In the genomic region with DNA sequence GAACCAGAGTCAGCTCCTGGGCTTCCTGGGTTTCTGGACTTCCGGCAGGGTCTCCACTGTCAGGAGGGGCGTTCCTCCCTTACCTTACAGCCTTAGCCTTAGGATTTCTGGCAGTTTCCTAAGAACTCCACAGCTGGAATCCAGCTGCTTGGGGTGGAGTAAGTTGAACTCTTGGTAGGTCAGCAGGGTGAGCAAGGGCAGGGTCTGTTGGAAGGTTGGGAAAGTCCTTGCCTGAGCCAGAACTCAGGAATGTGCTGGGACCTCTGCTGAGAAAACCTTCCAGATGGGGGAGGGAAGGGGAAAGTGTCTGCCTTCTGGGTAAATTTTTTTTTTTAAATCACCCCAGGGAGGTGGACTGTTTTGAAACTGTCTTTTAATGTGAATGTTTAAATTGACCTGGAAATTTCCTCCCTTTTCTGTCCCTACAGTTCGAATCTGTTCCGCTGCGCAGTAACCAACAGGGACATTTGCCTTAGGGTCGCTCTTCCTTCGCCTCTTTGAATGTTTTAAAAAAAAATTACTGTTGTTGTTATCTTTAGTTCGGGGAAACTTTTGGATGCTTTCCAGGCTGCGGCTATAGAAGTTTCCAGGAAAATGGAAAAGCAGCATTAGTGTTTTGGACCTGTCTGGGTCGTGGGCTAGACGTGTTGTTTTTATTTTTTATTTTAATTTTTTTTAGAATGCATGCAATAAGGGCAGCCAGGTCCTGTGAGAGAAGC, we compare ENCODE assay signal across 9 mouse cellular contexts. TPM values are rescaled to one million over a fixed set of nuclear protein-coding genes. Genes with fewer than 3 reads are reported as not detected.
A peak's percentile ranks its signal among the peaks of the same experiment; 100 is the strongest.
DNase-seq lines count a peak whose midpoint lies in the region; ATAC-seq and TF ChIP-seq lines count a peak whose summit lies in the region.
"Had no signal": no experiment of that assay in that cellular context is flagged by ENCODE, and none has a peak within 500 bp of the region (broad histone marks: within the 10 kb centered on the region; RNA-seq: fewer than 3 reads in every experiment).

No protein-coding gene starts in this region.

- H3K27ac ChIP-seq in hindbrain, embryonic 10.5 days: peak overlapping the region; percentile 94
- no peak overlapping the region for H3K27ac ChIP-seq in hindbrain, postnatal 0 days
- peak overlapping the region; percentile 13; the same call in 1 of the 2 replicates for H3K27ac ChIP-seq in hindbrain, embryonic 16.5 days (ENCODE audit: low read depth, low read length)

- no peak overlapping the region for H3K4me3 ChIP-seq in hindbrain, embryonic 10.5 days
- H3K4me3 ChIP-seq in hindbrain, postnatal 0 days (ENCODE audit: low read length): no peak overlapping the region
- no peak overlapping the region for H3K4me3 ChIP-seq in hindbrain, embryonic 16.5 days (ENCODE audit: low read length)

- no peaks in the 10 kb centered on the region for H3K36me3 ChIP-seq in hindbrain, embryonic 10.5 days
- H3K36me3 ChIP-seq in hindbrain, postnatal 0 days (ENCODE audit: insufficient read depth, low read length): no peaks in the 10 kb centered on the region
- no peaks in the 10 kb centered on the region for H3K36me3 ChIP-seq in hindbrain, embryonic 16.5 days (ENCODE audit: control insufficient read depth, insufficient read depth, low read length)

- no peak overlapping the region for H3K4me2 ChIP-seq in hindbrain, postnatal 0 days (ENCODE audit: low read depth, low read length)
- no peak overlapping the region for H3K4me2 ChIP-seq in hindbrain, embryonic 16.5 days (ENCODE audit: low read length)

- 68% methylated on average over 11 of the region's 11 CpGs for WGBS in hindbrain, embryonic 10.5 days
- 46% methylated on average over 11 of the region's 11 CpGs for WGBS in hindbrain, postnatal 0 days
- 52% methylated on average over 11 of the region's 11 CpGs for WGBS in hindbrain, embryonic 16.5 days

- no peak for TF ChIP-seq CTCF in hindbrain, postnatal 0 days (IDR thresholded peaks at IDR 0.05; ENCODE audit: low read depth)

- no peaks in the 10 kb centered on the region for H3K9me3 ChIP-seq in hindbrain, embryonic 10.5 days
- no peaks in the 10 kb centered on the region for H3K9me3 ChIP-seq in hindbrain, postnatal 0 days (ENCODE audit: low read length)
- H3K9me3 ChIP-seq in hindbrain, embryonic 16.5 days (ENCODE audit: control insufficient read depth, low read length): no peaks in the 10 kb centered on the region

- H3K27me3 ChIP-seq in hindbrain, embryonic 10.5 days (ENCODE audit: insufficient read depth, poor library complexity, severe bottlenecking): no peaks in the 10 kb centered on the region
- H3K27me3 ChIP-seq in hindbrain, postnatal 0 days (ENCODE audit: insufficient read depth, low read length): no peaks in the 10 kb centered on the region
- no peaks in the 10 kb centered on the region for H3K27me3 ChIP-seq in hindbrain, embryonic 16.5 days (replicated peaks; ENCODE audit: control insufficient read depth, insufficient read depth, low read length)
- H3K27me3 ChIP-seq: Patski had no signal

- no peak overlapping the region for H3K9ac ChIP-seq in hindbrain, postnatal 0 days (replicated peaks; ENCODE audit: low read length)
- no peak overlapping the region for H3K9ac ChIP-seq in hindbrain, embryonic 16.5 days (ENCODE audit: low read depth, low read length)

- DNase-seq in hindbrain, embryonic 10.5 days (ENCODE audit: low spot score): peak; percentile 47
- no peak for DNase-seq in hindbrain, postnatal 0 days (ENCODE audit: low spot score)
- DNase-seq in fibroblast of lung, adult 2 months (ENCODE audit: low read depth): peak; percentile 88
- peak; percentile 73 for DNase-seq in lung, postnatal 36 days
- DNase-seq in spleen, adult 18-20 months: no peak
- no peak for DNase-seq in right cerebral cortex, postnatal 4 days
- no peak for DNase-seq in right cerebral cortex, postnatal 10 days (ENCODE audit: low spot score in 2 of 2)

- peaks cover 61% of the 10 kb centered on the region for H3K4me1 ChIP-seq in hindbrain, embryonic 10.5 days (replicated peaks)
- H3K4me1 ChIP-seq in hindbrain, postnatal 0 days (ENCODE audit: insufficient read depth, low read length): peaks cover 36% of the 10 kb centered on the region
- H3K4me1 ChIP-seq in hindbrain, embryonic 16.5 days (ENCODE audit: control insufficient read depth, insufficient read depth, low read depth, low read length): peaks cover 47% of the 10 kb centered on the region

- no peak for ATAC-seq in hindbrain, postnatal 0 days
- ATAC-seq in hindbrain, embryonic 16.5 days: no peak
- ATAC-seq: Patski had no signal

RNA-seq across cellular contexts. Expression of gene Irf2bpl, which starts 15.0 kb away (rescaled TPM):
- 20.3 and 34.2 TPM in 2 replicates for polyA plus RNA-seq in hindbrain, embryonic 10.5 days (2016; fragmentation: Nextera tagmentation; extraction: Ambion mirVana)
- total RNA-seq in hindbrain, postnatal 0 days (2014; rRNA removed): 146 and 159 TPM in 2 replicates
- polyA plus RNA-seq in hindbrain, postnatal 0 days (2015; fragmentation: Nextera tagmentation; extraction: Ambion mirVana): 59.4 and 66.9 TPM in 2 replicates
- 49.7 and 56.6 TPM in 2 replicates for polyA plus RNA-seq in hindbrain, embryonic 16.5 days (2015; fragmentation: Nextera tagmentation; extraction: Ambion mirVana)

RNA-seq across cellular contexts. Expression of gene Cipc, which starts 47.2 kb away (rescaled TPM):
- polyA plus RNA-seq in hindbrain, embryonic 10.5 days (2016; fragmentation: Nextera tagmentation; extraction: Ambion mirVana): 33.9 and 35.2 TPM in 2 replicates
- 51.1 and 55.6 TPM in 2 replicates for total RNA-seq in hindbrain, postnatal 0 days (2014; rRNA removed)
- polyA plus RNA-seq in hindbrain, postnatal 0 days (2015; fragmentation: Nextera tagmentation; extraction: Ambion mirVana): 27.6 and 29.6 TPM in 2 replicates
- 43.4 and 49.0 TPM in 2 replicates for polyA plus RNA-seq in hindbrain, embryonic 16.5 days (2015; fragmentation: Nextera tagmentation; extraction: Ambion mirVana)

Comparison
In these comparisons a context has a peak if more than half of its experiments do, and no peak if none do; other contexts are left out.
1. DNase-seq: peak in hindbrain, embryonic 10.5 days (single experiment), fibroblast of lung, adult 2 months (single experiment) and lung, postnatal 36 days (single experiment); none in hindbrain, postnatal 0 days (single experiment), spleen, adult 18-20 months (0 of 2), right cerebral cortex, postnatal 4 days (single experiment) and right cerebral cortex, postnatal 10 days (0 of 2).